Mouse (Mus musculus) neural tube, embryonic 12.5 days (tissue): ENCODE results near the gene Snip1. TPM values are rescaled to one million over a fixed set of nuclear protein-coding genes. Genes with fewer than 3 reads are reported as not detected.

Source experiments
- ATAC-seq: fragments of 200-750 bp; cut with Nextera tagmentation; 2 replicates; pipeline ENCODE4 v1.8.0; 2017; ENCODE audit warnings: low read depth, mild to moderate bottlenecking, moderate TSS enrichment, moderate library complexity; ENCODE audit not compliant: low FRiP score
- H3K27ac ChIP-seq: fragments of 300-500 bp; sonication (generic); 2 replicates; pipeline ENCODE4 v1.5.1; 2016
- H3K27me3 ChIP-seq: fragments of 300-500 bp; sonication (generic); replicated peaks from 2 replicates; pipeline ENCODE4 v1.6.1; 2016; ENCODE audit warnings: mild to moderate bottlenecking
- H3K36me3 ChIP-seq: fragments of 300-500 bp; sonication (generic); 2 replicates; pipeline ENCODE4 v1.6.1; 2016; ENCODE audit warnings: mild to moderate bottlenecking
- H3K4me1 ChIP-seq: fragments of 300-500 bp; sonication (generic); 2 replicates; pipeline ENCODE4 v1.6.1; 2016
- H3K4me2 ChIP-seq: fragments of 300-500 bp; sonication (generic); replicated peaks from 2 replicates; pipeline ENCODE4 v1.6.1; 2016; ENCODE audit warnings: mild to moderate bottlenecking
- H3K4me3 ChIP-seq: fragments of 300-500 bp; sonication (generic); 2 replicates; pipeline ENCODE4 v1.5.1; 2016
- H3K9ac ChIP-seq: fragments of 300-500 bp; sonication (generic); 2 replicates; pipeline ENCODE4 v1.6.1; 2016; ENCODE audit warnings: mild to moderate bottlenecking
- H3K9me3 ChIP-seq: fragments of 300-500 bp; sonication (generic); 2 replicates; pipeline ENCODE4 v1.6.1; 2016; ENCODE audit warnings: mild to moderate bottlenecking
- WGBS: fragments of 180-500 bp; shearing (Covaris S2); methylation state at CpG from one replicate; pipeline ENCODE4 v1.1.7; 2016; 5-methylcytosine and 5-hydroxymethylcytosine counted together
- polyA plus RNA-seq: library from polyadenylated mRNA; unstranded; fragments of >200 nt; fragmentation: Nextera tagmentation; extraction: Ambion mirVana; gene quantifications from 2 replicates; pipeline ENCODE4 v1.2.1, GENCODE M21; 2016

The Snip1 gene
- polyA plus RNA-seq, 1 experiment from 2014 or later: 37.2 TPM

GRCm38 (mm10) chr4:125065517-125066307 is 760 bp upstream of the Snip1 start, which contains the start of gene Dnali1:
Gene Dnali1, minus strand, starts transcription at chr4:125065703.
- Histone ChIP-seq H3K4me3 (peak within 1 kb of the TSS; percentile 95), H3K4me2 (peak within 1 kb of the TSS; percentile 91), H3K27ac (no peak within 1 kb of the TSS), H3K36me3 (peaks cover 25% of the 10 kb centered on the region), H3K27me3 (no peaks in the 10 kb centered on the region), H3K9ac (peak within 1 kb of the TSS; percentile 90), H3K9me3 (no peaks in the 10 kb centered on the region), H3K4me1 (peaks cover 17% of the 10 kb centered on the region)
- 4% methylated on average over 26 of the region's 26 CpGs for WGBS
- ATAC-seq: peak; percentile 59

GRCm38 (mm10) chr4:125077700-125078099 is 11.2 kb downstream of the Snip1 start:
- Histone ChIP-seq H3K36me3 (peaks cover 43% of the 10 kb centered on the region), H3K27me3 (no peaks in the 10 kb centered on the region), H3K9me3 (no peaks in the 10 kb centered on the region), H3K27ac (no peak overlapping the region), H3K9ac (no peak overlapping the region), H3K4me3 (no peak overlapping the region), H3K4me2 (no peak overlapping the region), H3K4me1 (no peaks in the 10 kb centered on the region)
- no peak for ATAC-seq
- 93% methylated on average over 2 of the region's 2 CpGs for WGBS

DNA sequence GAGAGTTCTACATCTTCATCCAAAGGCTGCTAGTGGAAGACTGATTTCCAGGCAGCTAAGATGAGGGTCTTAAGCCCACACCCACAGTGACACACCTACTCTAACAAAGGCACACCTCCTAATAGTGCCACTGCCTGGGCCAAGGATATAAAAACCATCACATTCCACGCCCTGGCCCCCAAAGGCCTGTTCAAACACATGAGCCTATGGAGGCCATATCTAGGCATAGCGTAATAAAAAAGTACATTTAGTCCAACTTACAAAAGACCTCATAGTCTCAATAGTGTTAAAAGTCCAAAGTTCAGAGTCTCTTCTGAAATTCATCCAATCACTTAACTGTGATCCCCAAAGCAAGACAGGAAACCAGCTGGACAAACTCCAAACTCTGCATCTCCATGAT is 12.2 kb downstream of the Snip1 start:
- H3K4me3 ChIP-seq: no peak overlapping the region
- H3K27me3 ChIP-seq: no peaks in the 10 kb centered on the region
- no peaks in the 10 kb centered on the region for H3K4me1 ChIP-seq
- no peak overlapping the region for H3K9ac ChIP-seq
- H3K36me3 ChIP-seq: peaks cover 33% of the 10 kb centered on the region
- no peak overlapping the region for H3K27ac ChIP-seq
- no peak for ATAC-seq
- no peak overlapping the region for H3K4me2 ChIP-seq
- 90% methylated on average over 2 of the region's 2 CpGs for WGBS
- no peaks in the 10 kb centered on the region for H3K9me3 ChIP-seq

- WGBS: 1% methylated on average over 63 of the region's 63 CpGs
- peak within 1 kb of the TSS; percentile 68 for H3K4me2 ChIP-seq
- H3K9ac ChIP-seq: peak within 1 kb of the TSS; percentile 90
- H3K4me3 ChIP-seq: peak within 1 kb of the TSS; percentile 91
- H3K9me3 ChIP-seq: no peaks in the 10 kb centered on the region
- H3K27me3 ChIP-seq: no peaks in the 10 kb centered on the region
- H3K4me1 ChIP-seq: peaks cover 8% of the 10 kb centered on the region
- peak; percentile 88 for ATAC-seq
- peak within 1 kb of the TSS; percentile 96 for H3K27ac ChIP-seq
- peaks cover 26% of the 10 kb centered on the region for H3K36me3 ChIP-seq
Measured at GRCm38 (mm10) chr4:125084403-125085345, 18.2 kb downstream of the Snip1 start, which contains the start of gene Meaf6. Gene Meaf6, plus strand, starts transcription at chr4:125085134.

DNA sequence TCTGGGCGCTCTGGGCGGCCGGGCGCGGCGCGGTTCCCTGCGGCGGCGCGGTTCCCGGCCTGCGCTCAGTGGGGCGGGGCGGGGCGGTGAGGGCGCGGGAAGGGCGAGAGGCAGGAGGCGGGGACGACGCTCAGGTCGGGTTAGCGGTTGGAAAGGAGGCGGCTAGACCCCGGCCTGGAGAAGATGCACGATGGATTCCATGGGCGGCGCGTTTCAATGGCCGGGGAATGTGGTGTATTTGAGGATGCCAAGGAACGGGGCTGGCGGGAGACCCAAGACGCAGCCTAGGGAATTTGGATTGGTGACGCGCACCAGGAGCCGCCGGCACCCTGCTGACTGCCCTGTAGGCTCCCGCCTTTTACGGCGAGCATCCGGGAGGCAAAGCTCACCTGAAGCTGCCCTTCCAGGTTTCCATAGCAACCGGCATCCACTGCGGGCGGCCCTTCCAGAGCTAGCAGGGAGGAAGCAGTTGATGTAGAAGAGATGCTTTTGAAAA is 18.9 kb downstream of the Snip1 start:
- ATAC-seq: peak; percentile 91
- peak overlapping the region; percentile 91 for H3K4me3 ChIP-seq
- H3K27me3 ChIP-seq: no peaks in the 10 kb centered on the region
- H3K9me3 ChIP-seq: no peaks in the 10 kb centered on the region
- H3K27ac ChIP-seq: peak overlapping the region; percentile 96
- peak overlapping the region; percentile 68 for H3K4me2 ChIP-seq
- H3K4me1 ChIP-seq: peaks cover 8% of the 10 kb centered on the region
- peaks cover 33% of the 10 kb centered on the region for H3K36me3 ChIP-seq
- under 1% methylated on average over 45 of the region's 45 CpGs for WGBS
- peak overlapping the region; percentile 90 for H3K9ac ChIP-seq

- no peak overlapping the region for H3K9ac ChIP-seq
- ATAC-seq: no peak
- H3K36me3 ChIP-seq: peaks cover 47% of the 10 kb centered on the region
Measured at GRCm38 (mm10) chr4:125093031-125093430, 26.6 kb downstream of the Snip1 start.

DNA sequence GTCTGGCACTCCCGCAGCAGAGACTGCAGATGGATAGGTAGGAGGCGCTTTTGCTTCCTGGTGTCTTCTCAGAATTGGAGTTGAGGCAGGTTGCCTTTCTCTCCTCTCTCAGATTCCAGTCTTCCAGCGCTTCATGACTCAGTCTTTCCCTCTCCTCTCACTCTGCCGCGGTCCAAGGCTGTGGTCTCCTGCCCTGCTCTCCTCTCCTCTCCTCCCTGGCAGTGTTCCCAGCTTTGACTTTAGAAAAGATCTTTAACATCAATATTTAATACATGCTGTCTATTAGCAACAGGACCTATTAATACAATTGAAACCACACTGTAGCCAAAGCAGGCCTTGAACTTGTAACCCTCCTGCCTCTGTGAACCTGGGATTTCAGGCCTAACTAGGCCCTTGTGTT is 29.6 kb downstream of the Snip1 start:
- WGBS: 95% methylated on average over 5 of the region's 5 CpGs
- no peaks in the 10 kb centered on the region for H3K4me1 ChIP-seq
- no peak overlapping the region for H3K27ac ChIP-seq
- no peak overlapping the region for H3K4me2 ChIP-seq
- peaks cover 20% of the 10 kb centered on the region for H3K36me3 ChIP-seq
- no peaks in the 10 kb centered on the region for H3K27me3 ChIP-seq
- H3K4me3 ChIP-seq: no peak overlapping the region
- H3K9ac ChIP-seq: no peak overlapping the region
- H3K9me3 ChIP-seq: no peaks in the 10 kb centered on the region
- ATAC-seq: no peak

More at GRCm38 (mm10) chr4:125093031-125093430, 26.6 kb downstream of the Snip1 start:
- Histone ChIP-seq H3K9me3 (no peaks in the 10 kb centered on the region), H3K4me1 (no peaks in the 10 kb centered on the region), H3K4me2 (no peak overlapping the region), H3K27ac (no peak overlapping the region), H3K4me3 (no peak overlapping the region), H3K27me3 (no peaks in the 10 kb centered on the region)
- WGBS: 88% methylated on average over 5 of the region's 5 CpGs

DNA sequence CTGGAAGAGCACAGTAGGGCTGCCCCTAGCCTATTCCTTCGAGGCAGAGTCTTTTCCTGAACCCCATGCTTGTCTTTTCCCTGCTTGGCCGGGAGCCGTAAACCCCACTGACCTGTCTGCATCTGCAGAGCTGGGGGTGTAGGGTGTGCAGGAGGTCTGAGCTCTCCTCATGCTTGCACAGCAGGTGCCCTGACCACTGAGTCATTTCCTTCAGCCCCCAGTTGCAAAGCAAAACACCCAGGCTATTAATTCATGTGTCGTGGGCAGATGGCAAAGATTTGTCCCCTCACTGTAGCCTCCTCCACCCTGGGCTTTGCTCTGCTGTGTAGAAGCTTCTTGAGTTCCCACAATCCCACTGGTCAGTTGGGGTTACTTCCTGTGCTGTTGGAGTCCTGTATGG is 30.9 kb downstream of the Snip1 start:
- Histone ChIP-seq H3K4me1 (no peaks in the 10 kb centered on the region), H3K4me3 (no peak overlapping the region), H3K9me3 (no peaks in the 10 kb centered on the region), H3K9ac (no peak overlapping the region), H3K36me3 (peaks cover 9% of the 10 kb centered on the region), H3K27ac (no peak overlapping the region), H3K4me2 (no peak overlapping the region), H3K27me3 (no peaks in the 10 kb centered on the region)
- no peak for ATAC-seq
- 80% methylated on average over 4 of the region's 4 CpGs for WGBS

DNA sequence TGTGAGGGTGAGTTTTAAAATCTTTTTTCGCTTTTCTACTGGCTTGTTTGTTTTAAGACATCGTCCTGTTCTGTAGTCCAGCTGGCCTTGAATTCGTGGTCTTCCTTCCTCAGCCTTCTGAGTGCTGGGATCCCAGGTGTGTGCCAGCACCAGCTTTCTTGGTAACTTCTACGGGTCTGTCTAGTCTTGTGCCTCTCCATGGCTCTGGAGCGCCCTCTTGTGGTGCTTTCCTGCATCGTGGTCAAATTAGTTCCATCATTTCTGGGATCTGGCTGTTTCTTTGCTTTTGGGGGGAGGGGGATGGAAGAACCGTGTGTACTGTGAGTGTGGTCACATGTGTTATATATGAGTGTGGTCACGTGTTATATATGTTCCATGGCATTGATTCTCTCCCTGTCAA is 33.0 kb downstream of the Snip1 start:
- no peaks in the 10 kb centered on the region for H3K4me1 ChIP-seq
- no peaks in the 10 kb centered on the region for H3K9me3 ChIP-seq
- H3K27me3 ChIP-seq: no peaks in the 10 kb centered on the region
- ATAC-seq: 0 out of 2 replicates have a peak, but pooled peaks have one; percentile 48
- no peak overlapping the region for H3K27ac ChIP-seq
- no peak overlapping the region for H3K9ac ChIP-seq
- H3K36me3 ChIP-seq: peaks cover 17% of the 10 kb centered on the region
- 10% methylated on average over 8 of the region's 8 CpGs for WGBS
- H3K4me3 ChIP-seq: no peak overlapping the region
- no peak overlapping the region for H3K4me2 ChIP-seq

DNA sequence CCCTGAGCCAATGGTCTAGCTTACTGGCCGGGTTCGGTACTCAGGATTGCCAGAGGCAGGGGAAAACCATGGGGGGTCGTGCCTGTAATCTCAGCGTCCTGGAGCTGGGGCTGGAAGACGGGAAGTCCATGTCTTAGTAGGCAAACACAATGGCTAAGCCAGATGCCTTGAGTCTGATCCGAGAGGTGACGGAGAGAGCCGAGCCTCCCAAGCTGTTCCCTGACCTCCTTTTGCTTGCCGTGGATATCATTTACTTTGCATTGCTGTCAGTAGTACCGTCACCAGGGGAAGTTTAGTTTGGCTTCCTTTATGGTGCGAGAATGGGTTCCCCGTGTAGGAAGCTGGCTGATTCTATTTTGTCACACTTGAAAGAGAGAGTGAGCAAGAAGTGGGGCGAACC is 34.9 kb downstream of the Snip1 start:
- no peaks in the 10 kb centered on the region for H3K4me1 ChIP-seq
- 77% methylated on average over 13 of the region's 13 CpGs for WGBS
- no peak overlapping the region for H3K4me2 ChIP-seq
- no peak overlapping the region for H3K9ac ChIP-seq
- no peak overlapping the region for H3K27ac ChIP-seq
- no peak for ATAC-seq
- H3K4me3 ChIP-seq: no peak overlapping the region
- no peaks in the 10 kb centered on the region for H3K9me3 ChIP-seq
- no peaks in the 10 kb centered on the region for H3K27me3 ChIP-seq
- H3K36me3 ChIP-seq: peaks cover 26% of the 10 kb centered on the region

GRCm38 (mm10) chr4:125105354-125105753 is 38.9 kb downstream of the Snip1 start:
- Histone ChIP-seq H3K4me1 (no peaks in the 10 kb centered on the region), H3K9me3 (no peaks in the 10 kb centered on the region), H3K4me2 (no peak overlapping the region), H3K27me3 (no peaks in the 10 kb centered on the region), H3K4me3 (no peak overlapping the region), H3K27ac (no peak overlapping the region), H3K36me3 (peaks cover 37% of the 10 kb centered on the region), H3K9ac (no peak overlapping the region)
- 90% methylated on average over 9 of the region's 9 CpGs for WGBS
- no peak for ATAC-seq

DNA sequence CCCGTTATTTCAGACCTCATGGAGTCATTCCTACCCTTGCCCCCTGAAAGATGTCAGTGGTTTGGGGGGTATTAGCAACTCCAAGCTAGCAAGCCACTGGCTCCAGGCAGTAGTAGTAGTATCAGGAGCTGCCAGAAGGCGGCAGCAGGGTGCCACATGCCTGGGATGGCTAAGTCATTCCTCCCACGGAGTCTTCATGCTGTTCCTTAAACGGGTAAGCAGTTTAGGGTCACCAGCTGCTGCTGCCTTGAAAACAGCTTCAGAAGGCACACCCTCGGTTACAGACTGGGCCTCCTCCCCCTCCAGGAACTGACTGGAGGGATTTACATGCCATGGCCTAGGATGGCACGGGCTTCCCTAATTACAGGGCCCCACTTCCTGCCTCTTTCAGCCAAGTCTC is 48.2 kb downstream of the Snip1 start:
- ATAC-seq: 0 out of 2 replicates have a peak, but pooled peaks have one; percentile 30
- no peaks in the 10 kb centered on the region for H3K9me3 ChIP-seq
- no peak overlapping the region for H3K4me2 ChIP-seq
- no peak overlapping the region for H3K9ac ChIP-seq
- H3K36me3 ChIP-seq: peaks cover 24% of the 10 kb centered on the region; the same call in 1 of the 2 replicates
- WGBS: 12% methylated on average over 6 of the region's 6 CpGs
- no peak overlapping the region for H3K4me3 ChIP-seq
- no peak overlapping the region for H3K27ac ChIP-seq
- peaks cover 17% of the 10 kb centered on the region; the same call in 1 of the 2 replicates for H3K4me1 ChIP-seq
- peaks cover 3% of the 10 kb centered on the region; the same call in 1 of the 2 replicates for H3K27me3 ChIP-seq
